ENCODE assay signal across 11 mouse cellular contexts in genomic region chr15:79810997-79811396, GRCm38 (mm10).
"Had no signal": no experiment of that assay in that cellular context is flagged by ENCODE, and none has a peak within 500 bp of the region (broad histone marks: within the 10 kb centered on the region; RNA-seq: fewer than 3 reads in every experiment).

No protein-coding gene starts in this region.

- ATAC-seq: lung, postnatal 0 days; midbrain, embryonic 15.5 days had no signal

- DNase-seq: kidney, adult 9 months; kidney, postnatal 36 days; layer of hippocampus, postnatal 36 days; liver, embryonic 13.5 days; lung, embryonic 14.5 days; retina, postnatal 1 day; right cerebral cortex, postnatal 25 days; spleen, adult 18-20 months; thymus, postnatal 36 days had no signal
